Mouse (Mus musculus) ES-Bruce4 (cell line): ENCODE measurements around the gene L3mbtl1. TPM values are rescaled to one million over a fixed set of nuclear protein-coding genes. Genes with fewer than 3 reads are reported as not detected.

Source experiments
- H3K27ac ChIP-seq: 2 replicates; pipeline ENCODE4 v1.5.1; 2012; ENCODE audit warnings: low read length, inconsistent platforms; ENCODE audit not compliant: insufficient read depth
- H3K27me3 ChIP-seq: 2 replicates; pipeline ENCODE4 v1.6.1; 2012; ENCODE audit warnings: mild to moderate bottlenecking, low read length, inconsistent platforms; ENCODE audit not compliant: control insufficient read depth, poor library complexity, insufficient read depth, severe bottlenecking
- H3K36me3 ChIP-seq: 2 replicates; pipeline ENCODE4 v1.6.1; 2012; ENCODE audit warnings: inconsistent platforms, mild to moderate bottlenecking, low read length, moderate library complexity; ENCODE audit not compliant: control insufficient read depth, poor library complexity, insufficient read depth, severe bottlenecking
- H3K4me1 ChIP-seq: one replicate; pipeline ENCODE4 v1.8.1; 2011; ENCODE audit warnings: low read length; ENCODE audit not compliant: control insufficient read depth, insufficient read depth
- H3K4me3 ChIP-seq: 2 replicates; pipeline ENCODE4 v1.5.1; 2011; ENCODE audit warnings: low read depth, mild to moderate bottlenecking, low read length
- H3K9ac ChIP-seq: 2 replicates; pipeline ENCODE4 v1.6.1; 2012; ENCODE audit warnings: low read depth, mild to moderate bottlenecking, inconsistent platforms; ENCODE audit not compliant: poor library complexity, severe bottlenecking
- H3K9me3 ChIP-seq: replicated peaks from 2 replicates; pipeline ENCODE4 v1.6.1; 2012; ENCODE audit warnings: mild to moderate bottlenecking, low read length, inconsistent platforms; ENCODE audit not compliant: control insufficient read depth, poor library complexity, insufficient read depth, severe bottlenecking
- CTCF ChIP-seq: IDR thresholded peaks from one replicate; pipeline ENCODE4 v1.8.1; 2011; ENCODE audit warnings: low read depth, low read length
- EP300 ChIP-seq: IDR thresholded peaks from 2 replicates; pipeline ENCODE4 v1.6.1; 2011; ENCODE audit warnings: low read depth, low read length; ENCODE audit not compliant: insufficient read depth
- POLR2A ChIP-seq: IDR thresholded peaks from one replicate; pipeline ENCODE4 v1.8.1; 2011; ENCODE audit warnings: low read length; ENCODE audit not compliant: insufficient read depth
- polyA plus RNA-seq: library from polyadenylated mRNA; stranded (reverse); fragments of >200 nt; gene quantifications from 2 replicates; pipeline ENCODE4 v1.2.4, GENCODE M21; 2011; ENCODE audit warnings: low read depth; ENCODE audit not compliant: missing spikeins, insufficient read depth, insufficient read length

The L3mbtl1 gene
- polyA plus RNA-seq, 1 experiment, result 2.7 TPM

- Histone ChIP-seq H3K9me3 (no peaks in the 10 kb centered on the region), H3K27ac (no peak overlapping the region), H3K4me1 (no peaks in the 10 kb centered on the region), H3K27me3 (no peaks in the 10 kb centered on the region), H3K9ac (no peak overlapping the region), H3K36me3 (no peaks in the 10 kb centered on the region), H3K4me3 (no peak overlapping the region)
- TF ChIP-seq EP300 (no peak), POLR2A (no peak), CTCF (no peak)
These were observed 48.3 kb downstream of the L3mbtl1 start for GRCm38 (mm10) chr2:162991394-162992083.

- no peaks in the 10 kb centered on the region for H3K9me3 ChIP-seq
- no peak overlapping the region for H3K4me3 ChIP-seq
- H3K4me1 ChIP-seq, result no peaks in the 10 kb centered on the region
- no peaks in the 10 kb centered on the region for H3K36me3 ChIP-seq
- no peaks in the 10 kb centered on the region for H3K27me3 ChIP-seq
- H3K9ac ChIP-seq, result no peak overlapping the region
- H3K27ac ChIP-seq, result no peak overlapping the region
- TF ChIP-seq POLR2A (no peak), CTCF (no peak), EP300 (no peak)
These were observed 48.8 kb downstream of the L3mbtl1 start for GRCm38 (mm10) chr2:162992084-162992437.

- H3K27ac ChIP-seq, result no peak overlapping the region
- H3K4me1 ChIP-seq, result no peaks in the 10 kb centered on the region
- no peaks in the 10 kb centered on the region for H3K9me3 ChIP-seq
- no peak overlapping the region for H3K4me3 ChIP-seq
- TF ChIP-seq EP300 (no peak), CTCF (no peak), POLR2A (no peak)
- no peak overlapping the region for H3K9ac ChIP-seq
- H3K36me3 ChIP-seq, result no peaks in the 10 kb centered on the region
- H3K27me3 ChIP-seq, result no peaks in the 10 kb centered on the region
These were observed 50.8 kb downstream of the L3mbtl1 start for GRCm38 (mm10) chr2:162993881-162994616.

- H3K4me3 ChIP-seq, result peak overlapping the region; percentile 48
- H3K27me3 ChIP-seq, result no peaks in the 10 kb centered on the region
- H3K9ac ChIP-seq, result peak overlapping the region; percentile 7
These were observed 55.4 kb downstream of the L3mbtl1 start for GRCm38 (mm10) chr2:162998528-162999230.

GRCm38 (mm10) chr2:162999744-163000143, 56.5 kb downstream of the L3mbtl1 start:
- Histone ChIP-seq H3K4me1 (no peaks in the 10 kb centered on the region), H3K9me3 (no peaks in the 10 kb centered on the region), H3K36me3 (no peaks in the 10 kb centered on the region), H3K9ac (no peak overlapping the region), H3K27ac (no peak overlapping the region), H3K4me3 (no peak overlapping the region), H3K27me3 (no peaks in the 10 kb centered on the region)
- no peak for TF ChIP-seq POLR2A
- TF ChIP-seq EP300, result no peak
- peak; percentile 58 for TF ChIP-seq CTCF

More at GRCm38 (mm10) chr2:162998528-162999230, 55.4 kb downstream of the L3mbtl1 start:
- no peak for TF ChIP-seq EP300
- no peak for TF ChIP-seq POLR2A
- peak; percentile 88 for TF ChIP-seq CTCF
- Histone ChIP-seq H3K4me1 (no peaks in the 10 kb centered on the region), H3K36me3 (no peaks in the 10 kb centered on the region), H3K9me3 (no peaks in the 10 kb centered on the region), H3K27ac (no peak overlapping the region)
